In the genomic region with DNA sequence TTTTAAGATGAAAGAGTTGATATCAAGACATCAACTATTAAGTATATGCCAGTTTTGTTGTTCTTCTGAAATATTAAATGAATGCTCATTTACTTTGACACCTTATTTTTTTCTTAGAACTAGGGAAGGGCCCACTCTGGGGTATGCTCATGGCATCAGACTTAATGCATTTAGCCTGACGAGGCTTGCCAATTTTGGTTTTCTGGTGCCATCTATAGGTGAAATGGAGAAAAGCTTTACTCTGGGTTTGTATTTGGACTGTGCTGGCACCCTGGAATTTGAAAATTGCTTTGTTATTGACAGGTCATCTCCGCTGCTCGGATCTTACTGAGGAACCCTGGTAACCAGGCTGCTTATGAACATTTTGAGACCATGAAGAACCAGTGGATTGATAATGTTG, we compare ENCODE assay signal across 8 mouse cellular contexts. TPM values are rescaled to one million over a fixed set of nuclear protein-coding genes. Genes with fewer than 3 reads are reported as not detected.
DNase-seq lines count a peak whose midpoint lies in the region; ATAC-seq and TF ChIP-seq lines count a peak whose summit lies in the region.

No protein-coding gene starts in this region.

- no peaks in the 10 kb centered on the region for H3K4me1 ChIP-seq in E14TG2a.4 (replicated peaks; ENCODE audit: low read depth, low read length)
- no peaks in the 10 kb centered on the region for H3K4me1 ChIP-seq in forebrain, embryonic 14.5 days (ENCODE audit: control insufficient read depth, insufficient read depth, low read length)

- intact Hi-C loops in gastrocnemius, postnatal 14 days (cut with DNase I; ENCODE audit: low total_unique reads), result no loop called here

- H3K4me3 ChIP-seq in E14TG2a.4 (replicated peaks; ENCODE audit: low read length), result no peak overlapping the region
- H3K4me3 ChIP-seq in forebrain, embryonic 14.5 days (ENCODE audit: low read depth, low read length), result no peak overlapping the region

- no peaks in the 10 kb centered on the region for H3K27me3 ChIP-seq in E14TG2a.4 (ENCODE audit: insufficient read depth, low read length)
- H3K27me3 ChIP-seq in forebrain, embryonic 14.5 days (replicated peaks; ENCODE audit: control insufficient read depth, insufficient read depth, low read length), result no peaks in the 10 kb centered on the region

- H3K4me2 ChIP-seq in forebrain, embryonic 14.5 days (ENCODE audit: low read length), result no peak overlapping the region

- no peak overlapping the region for H3K27ac ChIP-seq in forebrain, embryonic 14.5 days (ENCODE audit: low read depth, low read length)

- WGBS in forebrain, embryonic 14.5 days, result 36% methylated on average over 3 of the region's 3 CpGs

- peak; percentile 52 for DNase-seq in layer of hippocampus, adult 9-10 months (ENCODE audit: low spot score)
- no peak for DNase-seq in layer of hippocampus, adult 9-11 months
- DNase-seq in T-cell, adult 2 months (ENCODE audit: low spot score), result peak; percentile 24
- DNase-seq in forebrain, embryonic 14.5 days (ENCODE audit: low spot score), result peak; percentile 83
- peak; percentile 37 for DNase-seq in mesoderm, embryonic 11.5 days (ENCODE audit: low read depth, low spot score)
- no peak for DNase-seq in urinary bladder, postnatal 25 days (ENCODE audit: low spot score)
- no peak for DNase-seq in gastrocnemius, postnatal 14 days

- no peak overlapping the region for H3K9ac ChIP-seq in forebrain, embryonic 14.5 days (ENCODE audit: low read length)

- no peaks in the 10 kb centered on the region for H3K9me3 ChIP-seq in E14TG2a.4 (ENCODE audit: low read length)
- no peaks in the 10 kb centered on the region for H3K9me3 ChIP-seq in forebrain, embryonic 14.5 days (replicated peaks; ENCODE audit: control insufficient read depth, low read length)

- TF ChIP-seq CTCF in E14TG2a.4 (conservative IDR thresholded peaks at IDR 0.05; ENCODE audit: low read length), result peak; percentile 28

- peak; percentile 77; the same call in 1 of the 2 replicates for ATAC-seq in forebrain, embryonic 14.5 days

- H3K36me3 ChIP-seq in E14TG2a.4 (ENCODE audit: insufficient read depth, low read length), result peaks cover 78% of the 10 kb centered on the region
- H3K36me3 ChIP-seq in forebrain, embryonic 14.5 days (ENCODE audit: control insufficient read depth, insufficient read depth, low read length), result peaks cover 20% of the 10 kb centered on the region; the same call in 1 of the 2 replicates

RNA-seq across cellular contexts. Expression of a gene that starts 33.3 kb away (rescaled TPM):
- 139 and 145 TPM in 2 replicates for polyA plus RNA-seq in forebrain, embryonic 14.5 days (2014; fragmentation: Nextera tagmentation; extraction: Ambion mirVana)
- 10 to 100 TPM; 35.9 to 45.5 TPM for total RNA-seq in gastrocnemius, postnatal 14 days (2021)

RNA-seq across cellular contexts. Expression of a gene that starts 33.4 kb away (rescaled TPM):
- 79.9 and 81.7 TPM in 2 replicates for polyA plus RNA-seq in forebrain, embryonic 14.5 days (2014; fragmentation: Nextera tagmentation; extraction: Ambion mirVana)
- 100 to 1,000 TPM in 1 of 2 experiments, 10 to 100 TPM in 1; 93.8 to 101 TPM for total RNA-seq in gastrocnemius, postnatal 14 days (2021)

Comparison
In these comparisons a context has a peak if more than half of its experiments do, and no peak if none do; other contexts are left out.
1. DNase-seq: peak in layer of hippocampus, adult 9-10 months (single experiment), T-cell, adult 2 months (single experiment), forebrain, embryonic 14.5 days (single experiment) and mesoderm, embryonic 11.5 days (single experiment); none in layer of hippocampus, adult 9-11 months (single experiment), urinary bladder, postnatal 25 days (single experiment) and gastrocnemius, postnatal 14 days (single experiment).